Mouse (Mus musculus): ENCODE results near the gene Tbc1d10b. TPM values are rescaled to one million over a fixed set of nuclear protein-coding genes. Genes with fewer than 3 reads are reported as not detected.

Gene Tbc1d10b
- polyA plus RNA-seq, 1 experiment from 2014 or later = 26.4 TPM

DNA sequence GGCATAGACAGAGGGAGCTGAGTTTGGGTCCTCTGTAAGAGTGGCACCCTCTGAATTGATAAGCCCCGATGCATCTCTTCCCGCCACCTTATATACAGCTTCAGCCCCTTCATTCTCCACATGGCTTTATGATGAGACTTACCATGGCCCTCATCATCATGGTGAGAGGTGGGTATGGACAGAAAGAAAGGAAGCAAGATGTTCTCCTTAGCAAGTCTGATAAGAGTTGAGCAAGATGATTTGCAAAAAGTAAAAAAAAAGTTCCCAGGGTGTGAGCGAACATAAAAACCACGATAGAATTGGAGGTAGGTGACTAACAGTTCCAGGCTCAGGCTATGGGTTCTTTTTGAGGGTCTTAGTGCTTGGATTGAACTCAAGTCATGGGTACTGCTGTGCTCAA, 10.4 kb upstream of the Tbc1d10b start:
- 82% methylated on average over 4 of the region's 4 CpGs for WGBS
- Histone ChIP-seq H3K27me3 (ENCODE audit: insufficient read depth, poor library complexity, severe bottlenecking) (peaks cover 11% of the 10 kb centered on the region; the same call in 1 of the 2 replicates), H3K27ac (peak overlapping the region; percentile 79; the same call in 1 of the 2 replicates), H3K4me3 (no peak overlapping the region), H3K4me1 (peaks cover 42% of the 10 kb centered on the region), H3K9me3 (no peaks in the 10 kb centered on the region), H3K36me3 (no peaks in the 10 kb centered on the region)
- DNase-seq (ENCODE audit: low spot score) = no peak

GRCm38 (mm10) chr7:127217901-127218642, 9.8 kb upstream of the Tbc1d10b start:
- Histone ChIP-seq H3K27me3 (ENCODE audit: insufficient read depth, poor library complexity, severe bottlenecking) (peaks cover 11% of the 10 kb centered on the region; the same call in 1 of the 2 replicates), H3K9me3 (no peaks in the 10 kb centered on the region), H3K27ac (peak overlapping the region; percentile 79), H3K4me1 (peaks cover 46% of the 10 kb centered on the region), H3K36me3 (no peaks in the 10 kb centered on the region), H3K4me3 (peak overlapping the region; percentile 35; the same call in 1 of the 2 replicates)
- no peak for DNase-seq (ENCODE audit: low spot score)
- 54% methylated on average over 10 of the region's 10 CpGs for WGBS

GRCm38 (mm10) chr7:127217475-127217874, 9.2 kb upstream of the Tbc1d10b start:
- Histone ChIP-seq H3K27me3 (ENCODE audit: insufficient read depth, poor library complexity, severe bottlenecking) (peaks cover 11% of the 10 kb centered on the region; the same call in 1 of the 2 replicates), H3K4me3 (peak overlapping the region; percentile 35), H3K27ac (peak overlapping the region; percentile 79), H3K36me3 (no peaks in the 10 kb centered on the region), H3K9me3 (no peaks in the 10 kb centered on the region), H3K4me1 (peaks cover 46% of the 10 kb centered on the region)
- no peak for DNase-seq (ENCODE audit: low spot score)
- WGBS = 54% methylated on average over 6 of the region's 6 CpGs

DNA sequence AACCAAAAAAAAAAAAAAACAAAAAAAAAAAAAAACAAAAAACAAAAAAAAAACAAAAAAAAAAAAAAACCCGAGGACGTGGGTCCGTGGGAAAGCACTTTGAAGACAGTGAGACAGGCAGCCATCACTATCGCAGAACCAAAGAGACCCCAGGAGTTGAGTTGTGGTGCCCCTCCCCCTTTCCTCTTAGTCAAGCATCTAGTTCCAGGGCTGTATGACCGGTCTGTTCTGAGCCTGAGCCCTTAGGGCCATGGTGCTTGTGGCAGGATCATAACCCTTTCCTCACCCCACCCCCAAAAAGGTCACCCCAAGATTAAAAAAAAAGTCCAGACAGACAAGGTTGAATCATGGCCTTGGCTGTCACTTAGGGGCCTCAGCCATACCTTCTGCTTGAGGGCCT, 8.0 kb upstream of the Tbc1d10b start:
- no peaks in the 10 kb centered on the region for H3K36me3 ChIP-seq
- 82% methylated on average over 5 of the region's 5 CpGs for WGBS

GRCm38 (mm10) chr7:127214981-127215871, 7.0 kb upstream of the Tbc1d10b start:
- Histone ChIP-seq H3K27me3 (ENCODE audit: insufficient read depth, poor library complexity, severe bottlenecking) (peaks cover 11% of the 10 kb centered on the region; the same call in 1 of the 2 replicates), H3K9me3 (no peaks in the 10 kb centered on the region), H3K4me1 (peaks cover 54% of the 10 kb centered on the region), H3K27ac (peak overlapping the region; percentile 23), H3K4me3 (peak overlapping the region; percentile 44), H3K36me3 (no peaks in the 10 kb centered on the region)
- 19% methylated on average over 33 of the region's 33 CpGs for WGBS
- peak; percentile 86 for DNase-seq (ENCODE audit: low spot score)

More for the DNA sequence above, 8.0 kb upstream of the Tbc1d10b start:
- no peaks in the 10 kb centered on the region for H3K9me3 ChIP-seq
- no peak for DNase-seq (ENCODE audit: low spot score)
- peaks cover 52% of the 10 kb centered on the region for H3K4me1 ChIP-seq
- peak overlapping the region; percentile 79; the same call in 1 of the 2 replicates for H3K27ac ChIP-seq
- peaks cover 11% of the 10 kb centered on the region; the same call in 1 of the 2 replicates for H3K27me3 ChIP-seq (ENCODE audit: insufficient read depth, poor library complexity, severe bottlenecking)
- H3K4me3 ChIP-seq = no peak overlapping the region

- Histone ChIP-seq H3K4me3 (peak overlapping the region; percentile 44), H3K27ac (peak overlapping the region; percentile 23)
- WGBS = 18% methylated on average over 21 of the region's 21 CpGs
Measured at GRCm38 (mm10) chr7:127214521-127214920, 6.3 kb upstream of the Tbc1d10b start.

DNA sequence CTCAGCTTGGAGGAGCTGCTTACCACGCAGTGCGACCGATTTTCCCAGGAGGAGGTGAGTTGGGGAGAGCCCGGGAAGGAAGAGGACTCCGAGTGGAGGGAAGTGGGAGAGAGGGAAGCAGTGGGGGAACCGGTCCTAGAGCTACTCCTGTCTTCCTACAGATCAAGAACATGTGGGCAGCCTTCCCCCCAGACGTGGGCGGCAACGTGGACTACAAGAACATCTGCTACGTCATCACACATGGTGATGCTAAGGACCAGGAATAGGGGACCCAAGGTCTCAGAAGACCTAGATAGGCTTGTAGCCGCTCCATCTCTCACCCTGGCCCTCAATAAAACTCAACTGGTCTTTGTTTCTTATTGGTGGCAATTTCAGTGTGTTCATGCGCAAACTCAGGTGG, 5.7 kb upstream of the Tbc1d10b start:
- no peaks in the 10 kb centered on the region for H3K9me3 ChIP-seq
- 45% methylated on average over 12 of the region's 12 CpGs for WGBS
- no peak for DNase-seq (ENCODE audit: low spot score)
- H3K36me3 ChIP-seq = no peaks in the 10 kb centered on the region
- peaks cover 11% of the 10 kb centered on the region; the same call in 1 of the 2 replicates for H3K27me3 ChIP-seq (ENCODE audit: insufficient read depth, poor library complexity, severe bottlenecking)
- H3K4me1 ChIP-seq = peaks cover 60% of the 10 kb centered on the region
- H3K4me3 ChIP-seq = peak overlapping the region; percentile 44
- peak overlapping the region; percentile 23; the same call in 1 of the 2 replicates for H3K27ac ChIP-seq

More at GRCm38 (mm10) chr7:127214521-127214920, 6.3 kb upstream of the Tbc1d10b start:
- Histone ChIP-seq H3K4me1 (peaks cover 55% of the 10 kb centered on the region), H3K36me3 (no peaks in the 10 kb centered on the region), H3K9me3 (no peaks in the 10 kb centered on the region), H3K27me3 (ENCODE audit: insufficient read depth, poor library complexity, severe bottlenecking) (peaks cover 11% of the 10 kb centered on the region; the same call in 1 of the 2 replicates)
- no peak for DNase-seq (ENCODE audit: low spot score)

GRCm38 (mm10) chr7:127213485-127213884, 5.2 kb upstream of the Tbc1d10b start:
- Histone ChIP-seq H3K27me3 (ENCODE audit: insufficient read depth, poor library complexity, severe bottlenecking) (peaks cover 11% of the 10 kb centered on the region; the same call in 1 of the 2 replicates), H3K36me3 (no peaks in the 10 kb centered on the region), H3K27ac (no peak overlapping the region), H3K4me3 (no peak overlapping the region), H3K4me1 (peaks cover 60% of the 10 kb centered on the region), H3K9me3 (no peaks in the 10 kb centered on the region)
- 37% methylated on average over 7 of the region's 7 CpGs for WGBS
- no peak for DNase-seq (ENCODE audit: low spot score)

DNA sequence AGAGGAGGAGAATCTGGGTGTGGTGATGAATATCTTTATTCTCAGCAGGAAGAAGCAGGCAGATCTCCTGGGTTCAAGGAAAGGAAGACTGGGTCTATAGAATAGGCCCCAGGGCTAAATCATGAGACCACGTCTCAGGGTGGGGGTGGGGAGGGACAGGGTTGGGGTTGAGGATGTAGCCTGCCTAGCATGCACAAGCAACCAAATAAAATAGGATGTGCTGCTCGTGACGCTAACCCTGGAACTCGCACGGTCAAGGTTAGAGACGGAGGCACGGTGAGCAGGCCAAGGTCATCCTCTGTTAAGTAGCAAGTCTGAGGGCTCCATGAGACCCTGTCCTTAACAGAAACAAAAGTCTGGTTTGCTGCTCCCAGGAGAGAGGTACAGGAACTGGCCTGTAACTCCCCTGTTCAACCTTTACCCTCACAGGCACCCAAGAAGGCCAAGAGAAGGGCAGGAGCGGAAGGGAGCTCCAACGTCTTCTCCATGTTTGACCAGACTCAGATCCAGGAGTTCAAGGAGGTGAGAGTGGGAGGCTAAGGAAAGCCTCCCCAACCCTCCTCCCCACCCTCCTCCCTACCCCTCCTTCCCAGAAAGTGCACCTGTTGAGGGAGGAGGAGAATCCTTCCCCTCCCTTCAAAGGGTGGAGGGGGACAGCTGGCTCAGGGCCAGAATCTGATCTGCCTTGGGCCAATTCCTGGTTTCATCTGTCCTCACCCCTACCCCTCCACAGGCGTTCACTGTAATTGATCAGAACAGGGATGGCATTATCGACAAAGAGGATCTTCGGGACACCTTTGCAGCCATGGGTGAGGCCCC, 4.4 kb upstream of the Tbc1d10b start:
- no peak for DNase-seq (ENCODE audit: low spot score)
- H3K36me3 ChIP-seq = no peaks in the 10 kb centered on the region
- no peak overlapping the region; the same call in 1 of the 2 replicates for H3K27ac ChIP-seq
- H3K27me3 ChIP-seq (ENCODE audit: insufficient read depth, poor library complexity, severe bottlenecking) = peaks cover 11% of the 10 kb centered on the region; the same call in 1 of the 2 replicates
- WGBS = 86% methylated on average over 12 of the region's 12 CpGs
- no peak overlapping the region for H3K4me3 ChIP-seq
- no peaks in the 10 kb centered on the region for H3K9me3 ChIP-seq
- peaks cover 51% of the 10 kb centered on the region for H3K4me1 ChIP-seq

DNA sequence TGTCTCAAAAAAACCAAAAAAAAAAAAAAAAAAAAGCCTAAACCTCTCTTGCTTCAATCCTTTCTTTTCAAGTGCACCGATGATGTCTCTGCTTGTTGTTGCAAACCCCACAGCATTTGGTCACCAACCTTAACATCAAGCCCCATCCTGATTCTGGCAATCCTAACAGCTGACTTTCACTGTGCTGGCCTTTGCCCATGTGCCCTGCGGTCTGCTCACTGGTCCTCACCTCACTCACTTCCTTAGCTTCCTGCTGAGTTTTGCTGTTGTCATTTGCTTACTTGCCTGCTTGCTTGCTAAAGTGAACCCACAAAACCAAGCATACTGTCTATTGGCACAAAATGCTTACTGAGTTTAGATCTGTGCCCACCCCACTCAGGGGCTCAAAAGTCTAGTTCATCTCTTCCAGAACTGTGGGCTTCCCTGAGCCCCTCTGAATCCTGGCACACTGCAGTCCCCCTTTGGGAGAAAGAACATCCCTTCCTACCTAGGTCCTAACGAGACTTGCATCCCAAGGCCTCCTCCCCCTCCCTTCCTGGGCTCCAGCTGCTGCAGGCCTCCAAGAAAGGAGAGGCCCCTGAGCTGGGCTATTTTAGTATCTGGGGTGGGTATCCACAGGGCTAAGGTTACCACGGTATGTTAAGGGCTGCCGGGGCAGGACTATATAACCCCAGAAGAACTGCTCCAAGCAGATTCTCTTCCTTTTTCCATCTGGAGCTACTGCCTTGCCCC, 2.9 kb upstream of the Tbc1d10b start:
- Histone ChIP-seq H3K4me3 (no peak overlapping the region), H3K27me3 (ENCODE audit: insufficient read depth, poor library complexity, severe bottlenecking) (peaks cover 11% of the 10 kb centered on the region; the same call in 1 of the 2 replicates), H3K36me3 (0 out of 2 replicates have a peak, but pooled peaks cover 3% of the 10 kb centered on the region), H3K27ac (peak overlapping the region; percentile 65), H3K4me1 (peaks cover 53% of the 10 kb centered on the region), H3K9me3 (no peaks in the 10 kb centered on the region)
- 57% methylated on average over 5 of the region's 5 CpGs for whole genome bisulfite sequencing
- DNase-seq (ENCODE audit: low spot score) = no peak

DNA sequence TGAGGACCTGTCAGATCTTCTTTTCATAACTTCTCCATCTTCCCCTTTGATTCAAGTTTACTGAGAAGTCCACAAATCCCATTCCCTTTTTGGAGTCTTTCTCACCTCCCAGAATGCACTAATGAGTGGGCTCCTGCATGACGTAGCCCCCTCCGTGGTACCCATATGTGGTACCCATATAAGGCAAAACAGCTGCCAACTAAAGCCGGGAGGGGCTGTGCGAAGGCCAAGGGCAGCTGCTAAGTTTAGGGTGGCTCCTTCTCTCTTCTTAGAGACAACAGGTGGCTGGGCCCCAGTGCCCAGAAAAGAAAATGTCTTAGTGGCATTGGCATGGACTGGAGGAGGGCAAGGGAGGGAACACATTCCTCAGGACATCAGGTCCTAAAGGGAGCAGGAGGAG, 2.0 kb upstream of the Tbc1d10b start:
- no peak for DNase-seq (ENCODE audit: low spot score)
- Histone ChIP-seq H3K4me1 (peaks cover 53% of the 10 kb centered on the region), H3K4me3 (no peak overlapping the region), H3K36me3 (peaks cover 5% of the 10 kb centered on the region), H3K27me3 (ENCODE audit: insufficient read depth, poor library complexity, severe bottlenecking) (peaks cover 11% of the 10 kb centered on the region; the same call in 1 of the 2 replicates), H3K9me3 (no peaks in the 10 kb centered on the region), H3K27ac (0 out of 2 replicates have a peak overlapping the region, but pooled peaks have one; percentile 3)
- WGBS = 82% methylated on average over 4 of the region's 4 CpGs

Measured in heart, embryonic 10.5 days (tissue).